Mouse (Mus musculus) liver, adult 2 months (tissue): Measurements from ENCODE around the gene Chka.

Source experiments
- CTCF ChIP-seq: fragments of 200-500 bp; IDR thresholded peaks from 2 replicates; pipeline ENCODE4 v1.5.1; 2011; ENCODE audit warnings: low read depth, low read length, control low read depth
- POLR2A ChIP-seq: fragments of 200-500 bp; IDR thresholded peaks from 2 replicates; pipeline ENCODE4 v1.6.1; 2011; ENCODE audit warnings: low read length, control low read depth; ENCODE audit not compliant: insufficient read depth; ENCODE audit errors: extremely low read depth

- no peak for TF ChIP-seq CTCF
- no peak for TF ChIP-seq POLR2A
Observed at GRCm38 (mm10) chr19:3875045-3875444, 23.5 kb downstream of the Chka start.
